Mouse (Mus musculus): ENCODE results near the gene Ppm1h. TPM values are rescaled to one million over a fixed set of nuclear protein-coding genes. Genes with fewer than 3 reads are reported as not detected.

Gene Ppm1h
- polyA plus RNA-seq, 1 experiment, result 13.1 TPM

DNA sequence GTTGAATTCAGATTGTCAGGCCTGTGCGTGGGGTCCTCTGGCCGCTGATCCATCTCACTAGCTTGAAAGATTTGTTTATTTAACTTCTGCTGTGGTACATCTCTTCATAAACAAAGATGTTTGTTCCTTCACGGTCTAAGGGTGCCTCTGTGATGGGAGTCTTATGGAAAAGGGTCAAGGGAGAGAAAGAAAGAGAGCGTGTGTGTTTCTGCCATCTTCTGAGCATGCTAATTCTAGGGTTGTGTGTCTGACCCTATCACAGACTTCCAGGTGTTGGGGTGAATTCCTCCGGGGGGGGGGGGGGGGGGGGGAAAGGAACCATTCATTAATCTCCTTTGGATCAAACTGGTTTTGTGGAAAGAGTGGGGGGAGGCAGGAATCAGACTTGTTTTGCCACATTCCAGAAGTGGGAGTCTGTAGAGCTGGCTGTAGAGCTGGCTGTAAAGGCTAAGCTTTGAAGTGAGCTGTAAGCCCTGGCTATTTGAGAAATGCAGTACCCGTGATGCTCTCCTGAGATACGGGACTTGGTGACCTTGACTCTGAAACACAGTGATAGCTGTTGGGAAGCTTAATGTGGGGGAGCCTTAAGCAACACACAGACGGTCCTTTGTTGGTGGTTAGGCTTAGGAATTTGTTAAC lies 191.4 kb downstream of the Ppm1h start:
- no peak overlapping the region for H3K27ac ChIP-seq (ENCODE audit: control insufficient read depth, insufficient read depth, low read depth, low read length, poor library complexity)
- no peak overlapping the region for H3K4me3 ChIP-seq (replicated peaks; ENCODE audit: control insufficient read depth, low read depth, low read length)
- TF ChIP-seq POLR2A (IDR thresholded peaks at IDR 0.05; ENCODE audit: borderline replicate concordance, control insufficient read depth, low read depth, low read length) (no peak), CTCF (IDR thresholded peaks at IDR 0.05; ENCODE audit: control insufficient read depth, insufficient read depth, low read length) (no peak)
- whole genome bisulfite sequencing, result 76% methylated on average over 8 of the region's 8 CpGs
- H3K4me1 ChIP-seq (ENCODE audit: control insufficient read depth, insufficient read depth, low read length), result no peaks in the 10 kb centered on the region

DNA sequence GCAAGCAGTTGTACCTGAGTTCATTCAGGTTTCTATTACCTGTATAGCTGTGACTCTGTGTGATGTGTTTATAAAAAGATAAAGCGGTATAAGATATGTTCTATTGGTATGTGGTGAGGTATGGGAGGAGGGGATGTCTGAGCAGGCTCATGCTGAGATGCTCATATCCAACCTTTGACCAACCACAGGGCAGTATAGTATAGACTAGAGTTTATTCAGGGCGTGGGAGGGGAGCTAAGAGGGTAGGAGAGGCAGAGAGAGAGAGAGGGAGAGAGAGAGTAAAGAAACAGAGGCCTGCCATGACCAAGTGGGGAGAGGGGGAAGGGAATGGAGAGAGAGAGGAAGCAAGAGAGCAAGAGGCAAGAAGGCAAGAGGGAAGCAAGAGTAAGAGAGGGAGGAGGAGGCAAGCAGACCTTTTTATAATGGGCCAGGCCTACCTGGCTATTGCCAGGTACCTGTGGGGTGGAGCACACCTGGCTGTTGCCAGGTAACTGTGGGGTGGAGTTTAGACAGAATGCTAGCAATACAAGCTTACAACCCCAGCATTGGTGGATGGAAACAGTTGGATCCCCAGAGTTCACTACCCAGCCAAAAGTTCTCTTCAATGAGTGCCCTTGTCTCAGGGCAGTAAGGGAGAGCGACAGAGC lies 192.4 kb downstream of the Ppm1h start:
- no peak overlapping the region for H3K27ac ChIP-seq (ENCODE audit: control insufficient read depth, insufficient read depth, low read depth, low read length, poor library complexity)
- WGBS, result 81% methylated on average over 3 of the region's 3 CpGs
- no peak for TF ChIP-seq CTCF (IDR thresholded peaks at IDR 0.05; ENCODE audit: control insufficient read depth, insufficient read depth, low read length)
- no peak for TF ChIP-seq POLR2A (IDR thresholded peaks at IDR 0.05; ENCODE audit: borderline replicate concordance, control insufficient read depth, low read depth, low read length)
- H3K4me3 ChIP-seq (replicated peaks; ENCODE audit: control insufficient read depth, low read depth, low read length), result no peak overlapping the region
- no peaks in the 10 kb centered on the region for H3K4me1 ChIP-seq (ENCODE audit: control insufficient read depth, insufficient read depth, low read length)

- TF ChIP-seq CTCF (IDR thresholded peaks at IDR 0.05; ENCODE audit: control insufficient read depth, insufficient read depth, low read length), result no peak
- TF ChIP-seq POLR2A (IDR thresholded peaks at IDR 0.05; ENCODE audit: borderline replicate concordance, control insufficient read depth, low read depth, low read length), result no peak
- Histone ChIP-seq H3K4me1 (ENCODE audit: control insufficient read depth, insufficient read depth, low read length) (no peaks in the 10 kb centered on the region), H3K27ac (ENCODE audit: control insufficient read depth, insufficient read depth, low read depth, low read length, poor library complexity) (no peak overlapping the region), H3K4me3 (replicated peaks; ENCODE audit: control insufficient read depth, low read depth, low read length) (no peak overlapping the region)
- WGBS, result 54% methylated on average over 8 of the region's 8 CpGs
Observed at GRCm38 (mm10) chr10:122872720-122873119, 194.2 kb downstream of the Ppm1h start.

GRCm38 (mm10) chr10:122876964-122877363 lies 198.4 kb downstream of the Ppm1h start:
- Histone ChIP-seq H3K27ac (ENCODE audit: control insufficient read depth, insufficient read depth, low read depth, low read length, poor library complexity) (no peak overlapping the region), H3K4me3 (replicated peaks; ENCODE audit: control insufficient read depth, low read depth, low read length) (no peak overlapping the region), H3K4me1 (ENCODE audit: control insufficient read depth, insufficient read depth, low read length) (no peaks in the 10 kb centered on the region)
- TF ChIP-seq POLR2A (IDR thresholded peaks at IDR 0.05; ENCODE audit: borderline replicate concordance, control insufficient read depth, low read depth, low read length) (no peak), CTCF (IDR thresholded peaks at IDR 0.05; ENCODE audit: control insufficient read depth, insufficient read depth, low read length) (no peak)
- WGBS, result 78% methylated on average over 4 of the region's 4 CpGs

- no peaks in the 10 kb centered on the region for H3K4me1 ChIP-seq (ENCODE audit: control insufficient read depth, insufficient read depth, low read length)
- TF ChIP-seq POLR2A (IDR thresholded peaks at IDR 0.05; ENCODE audit: borderline replicate concordance, control insufficient read depth, low read depth, low read length) (no peak), CTCF (IDR thresholded peaks at IDR 0.05; ENCODE audit: control insufficient read depth, insufficient read depth, low read length) (no peak)
- H3K27ac ChIP-seq (ENCODE audit: control insufficient read depth, insufficient read depth, low read depth, low read length, poor library complexity), result no peak overlapping the region
- no peak overlapping the region for H3K4me3 ChIP-seq (replicated peaks; ENCODE audit: control insufficient read depth, low read depth, low read length)
- 79% methylated on average over 2 of the region's 2 CpGs for WGBS
Observed at GRCm38 (mm10) chr10:122877436-122877835, 198.9 kb downstream of the Ppm1h start.

GRCm38 (mm10) chr10:122881456-122881855 lies 202.9 kb downstream of the Ppm1h start:
- Histone ChIP-seq H3K27ac (ENCODE audit: control insufficient read depth, insufficient read depth, low read depth, low read length, poor library complexity) (no peak overlapping the region), H3K4me1 (ENCODE audit: control insufficient read depth, insufficient read depth, low read length) (no peaks in the 10 kb centered on the region), H3K4me3 (replicated peaks; ENCODE audit: control insufficient read depth, low read depth, low read length) (no peak overlapping the region)
- no peak for TF ChIP-seq CTCF (IDR thresholded peaks at IDR 0.05; ENCODE audit: control insufficient read depth, insufficient read depth, low read length)
- no peak for TF ChIP-seq POLR2A (IDR thresholded peaks at IDR 0.05; ENCODE audit: borderline replicate concordance, control insufficient read depth, low read depth, low read length)
- WGBS, result 84% methylated on average over 10 of the region's 10 CpGs

- WGBS, result 26% methylated on average over 4 of the region's 4 CpGs
- TF ChIP-seq CTCF (IDR thresholded peaks at IDR 0.05; ENCODE audit: control insufficient read depth, insufficient read depth, low read length) (no peak), POLR2A (IDR thresholded peaks at IDR 0.05; ENCODE audit: borderline replicate concordance, control insufficient read depth, low read depth, low read length) (no peak)
- no peak overlapping the region for H3K4me3 ChIP-seq (replicated peaks; ENCODE audit: control insufficient read depth, low read depth, low read length)
- H3K4me1 ChIP-seq (ENCODE audit: control insufficient read depth, insufficient read depth, low read length), result no peaks in the 10 kb centered on the region
- H3K27ac ChIP-seq (ENCODE audit: control insufficient read depth, insufficient read depth, low read depth, low read length, poor library complexity), result no peak overlapping the region
Observed at GRCm38 (mm10) chr10:122882614-122883013, 204.1 kb downstream of the Ppm1h start.

GRCm38 (mm10) chr10:122883823-122884743 lies 205.5 kb downstream of the Ppm1h start:
- TF ChIP-seq POLR2A (IDR thresholded peaks at IDR 0.05; ENCODE audit: borderline replicate concordance, control insufficient read depth, low read depth, low read length) (no peak), CTCF (IDR thresholded peaks at IDR 0.05; ENCODE audit: control insufficient read depth, insufficient read depth, low read length) (no peak)
- no peak overlapping the region for H3K27ac ChIP-seq (ENCODE audit: control insufficient read depth, insufficient read depth, low read depth, low read length, poor library complexity)
- WGBS, result 86% methylated on average over 15 of the region's 15 CpGs
- no peaks in the 10 kb centered on the region for H3K4me1 ChIP-seq (ENCODE audit: control insufficient read depth, insufficient read depth, low read length)
- H3K4me3 ChIP-seq (replicated peaks; ENCODE audit: control insufficient read depth, low read depth, low read length), result no peak overlapping the region

Measured in bone marrow, adult 2 months (tissue).